Mouse (Mus musculus): ENCODE data around the gene Syt2.

Syt2 gene

DNA sequence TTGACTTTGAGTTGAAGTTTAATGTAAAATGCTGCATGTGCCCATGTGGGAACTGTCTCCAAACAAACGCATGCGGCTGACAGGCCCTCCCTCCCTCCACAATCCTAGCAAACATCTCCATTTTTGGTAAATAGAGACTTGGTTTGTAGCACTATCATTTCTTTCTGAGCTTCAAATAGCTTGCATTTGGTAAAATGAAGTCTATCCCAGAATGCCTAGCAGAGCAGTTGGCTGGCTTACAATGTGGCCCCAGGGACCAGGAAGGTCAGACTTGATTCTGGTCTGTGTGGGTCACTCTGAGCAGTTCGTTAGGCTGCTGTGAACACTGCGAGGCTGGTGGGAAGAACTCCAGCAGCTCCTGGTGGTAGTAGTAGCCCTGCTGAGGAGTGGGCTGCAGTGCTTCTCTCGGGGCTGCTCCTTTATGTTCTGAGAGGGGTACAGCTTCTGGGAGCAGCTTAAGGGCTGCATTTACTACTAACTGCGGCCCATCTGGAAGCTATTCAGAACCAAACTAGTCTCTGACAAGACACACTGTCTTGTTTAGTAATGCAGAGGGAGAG lies 128.3 kb downstream of the Syt2 start:
- no peak for DNase-seq

DNA sequence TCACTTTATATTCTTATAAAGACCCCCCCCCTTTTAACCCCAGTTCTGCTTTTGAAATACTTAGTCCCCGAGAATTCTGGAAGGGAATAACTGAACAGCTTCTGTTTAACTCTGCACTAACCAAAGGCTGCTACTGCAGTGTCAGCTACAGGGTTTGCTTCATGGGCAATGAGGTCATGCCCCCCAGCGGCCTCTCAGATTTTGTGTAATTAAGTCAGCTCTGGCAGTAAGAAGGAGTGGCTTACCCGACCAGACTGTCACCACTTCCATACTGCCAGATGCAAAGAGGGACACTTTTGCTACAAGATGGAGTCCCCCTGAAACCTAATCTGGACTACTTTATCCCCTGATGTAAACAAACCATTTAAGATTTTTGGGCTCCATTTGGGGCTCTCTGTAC lies 129.2 kb downstream of the Syt2 start:
- no peak for DNase-seq

DNA sequence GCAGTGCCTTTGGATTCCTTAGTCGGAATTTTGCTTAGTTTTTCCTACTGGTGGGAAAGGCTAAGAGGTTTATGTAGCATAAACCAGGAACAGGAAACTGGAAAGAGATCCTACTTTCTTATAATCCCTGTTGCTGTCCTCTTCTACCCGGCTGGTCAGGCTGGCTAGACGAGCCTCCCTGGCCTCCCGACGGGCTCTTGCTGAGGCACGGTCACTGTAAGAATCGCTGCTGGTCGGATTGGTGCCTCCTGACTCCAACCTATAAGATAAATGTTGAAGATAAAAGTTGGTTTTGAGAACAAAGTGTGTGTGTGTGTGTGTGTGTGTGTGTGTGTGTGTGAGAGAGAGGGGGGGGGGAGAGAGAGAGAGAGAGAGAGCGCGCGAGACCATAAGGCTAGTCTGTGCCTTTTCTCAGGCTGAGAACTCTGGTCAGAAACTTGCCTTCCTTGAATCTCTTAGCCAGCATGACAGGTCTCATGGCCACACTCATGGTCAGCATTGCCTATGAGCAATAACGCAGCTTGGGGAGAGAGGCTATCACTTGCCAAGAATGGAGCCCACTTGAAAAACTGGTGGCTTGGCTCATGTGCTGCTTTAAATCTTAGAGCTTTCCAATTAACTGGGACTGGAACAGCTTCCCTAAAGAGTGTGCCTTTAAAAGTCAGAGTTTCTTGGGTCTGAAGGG lies 130.9 kb downstream of the Syt2 start:
- DNase-seq = no peak

DNA sequence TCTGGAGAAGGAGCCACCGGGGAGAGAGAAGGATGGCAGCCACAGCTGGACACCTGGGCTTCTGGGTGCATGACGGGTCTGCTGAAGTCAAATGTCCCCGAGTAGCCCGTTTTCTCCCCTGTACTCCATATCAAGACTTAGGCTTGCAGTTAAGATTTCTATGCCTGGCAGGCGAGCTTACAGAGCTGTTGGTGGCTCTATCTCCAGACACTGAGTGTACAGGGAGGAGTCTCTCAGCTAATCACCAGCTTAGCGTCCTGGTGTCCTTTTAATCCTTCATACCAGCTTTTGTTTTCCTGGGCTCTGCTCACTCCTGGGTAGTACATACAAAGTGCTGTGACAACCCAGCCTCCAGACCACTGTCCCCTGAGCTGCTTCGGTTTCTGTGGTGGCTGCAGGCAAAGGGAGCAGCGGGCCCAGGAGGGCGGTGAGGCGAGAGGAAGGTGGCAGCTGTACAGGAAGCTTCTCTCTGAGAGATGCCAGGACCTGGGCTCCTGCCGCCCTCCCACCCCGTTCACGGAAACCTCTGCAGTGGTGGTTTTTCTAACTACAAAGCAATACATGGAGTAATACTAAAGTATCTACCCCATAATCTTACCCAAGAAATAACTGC lies 131.6 kb downstream of the Syt2 start:
- peak; percentile 44 to 53 for DNase-seq

DNA sequence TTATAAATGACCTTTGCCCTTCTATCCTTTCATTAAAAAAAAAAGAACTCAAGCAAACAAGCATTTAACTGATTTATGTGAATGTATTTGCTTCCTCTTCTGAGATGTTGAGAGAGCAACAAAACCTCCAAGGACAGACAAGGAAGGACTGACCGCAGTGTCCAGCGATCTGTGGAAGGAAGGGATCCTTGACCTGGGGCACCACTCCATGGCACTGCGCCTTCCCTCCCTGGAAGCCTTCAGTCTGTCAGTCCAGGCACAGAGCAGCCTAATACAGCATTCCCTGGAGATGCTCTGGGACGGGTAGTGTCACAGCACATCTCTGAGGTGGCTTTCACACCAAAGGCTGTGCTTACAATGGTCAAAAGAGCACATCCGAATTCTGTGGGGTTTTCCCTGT lies 136.3 kb downstream of the Syt2 start:
- DNase-seq = no peak

DNA sequence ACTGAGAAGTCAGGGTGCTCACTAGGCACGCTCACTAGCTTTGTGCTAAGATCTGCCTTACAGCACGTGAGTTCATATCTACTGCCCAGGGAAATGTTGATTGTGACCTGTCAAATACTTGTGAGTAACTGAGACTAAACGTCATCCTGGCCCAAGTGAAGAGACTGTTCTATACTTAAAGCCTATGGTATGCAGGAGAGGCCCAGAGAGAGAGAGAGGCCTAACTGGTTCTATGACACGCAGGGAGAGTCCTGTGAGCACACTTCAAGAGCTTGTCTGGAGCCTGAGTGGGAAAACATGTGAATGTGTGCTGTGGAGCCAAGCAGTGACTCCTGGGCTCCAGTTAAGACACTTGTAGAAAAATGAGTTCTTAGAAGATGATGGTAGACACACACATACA lies 137.5 kb downstream of the Syt2 start:
- DNase-seq = no peak

DNA sequence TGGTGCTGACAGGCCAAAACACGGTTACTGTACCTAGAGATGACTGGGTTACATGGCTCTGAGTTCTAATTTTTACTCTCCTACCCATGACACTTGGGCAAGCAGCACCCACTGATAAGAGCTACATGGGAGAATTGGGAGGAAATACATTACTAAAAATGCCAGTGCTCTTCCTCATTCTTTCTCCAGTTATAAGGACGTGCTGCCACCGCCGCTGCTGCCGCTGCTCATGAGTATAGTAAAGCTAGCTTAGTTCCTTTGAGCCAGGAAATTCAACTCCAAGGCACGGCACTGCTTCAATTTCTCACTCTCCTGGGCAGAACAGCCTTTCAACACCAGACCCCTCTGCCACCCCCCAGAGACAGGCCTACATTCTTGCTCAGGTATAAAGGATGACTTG lies 138.0 kb downstream of the Syt2 start:
- DNase-seq = no peak

DNA sequence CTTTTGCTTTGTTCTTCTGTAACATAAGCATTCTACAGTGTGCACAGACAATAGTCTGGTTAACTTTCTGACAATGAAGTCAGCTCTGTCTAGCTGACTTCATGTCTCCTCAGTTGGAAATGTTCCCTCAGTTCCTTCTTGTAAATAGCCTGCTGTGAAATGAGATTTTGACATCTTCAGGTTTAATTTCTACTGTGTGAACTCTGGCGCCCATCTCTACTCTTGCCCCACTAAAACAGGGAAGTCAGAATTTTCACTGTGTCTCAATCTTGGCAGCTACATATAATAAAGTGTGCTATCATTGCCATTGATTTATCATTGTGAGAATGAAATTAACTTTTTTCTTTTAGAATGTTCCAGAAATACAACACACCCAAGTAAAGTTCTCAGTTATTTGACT lies 138.4 kb downstream of the Syt2 start:
- no peak for DNase-seq

DNA sequence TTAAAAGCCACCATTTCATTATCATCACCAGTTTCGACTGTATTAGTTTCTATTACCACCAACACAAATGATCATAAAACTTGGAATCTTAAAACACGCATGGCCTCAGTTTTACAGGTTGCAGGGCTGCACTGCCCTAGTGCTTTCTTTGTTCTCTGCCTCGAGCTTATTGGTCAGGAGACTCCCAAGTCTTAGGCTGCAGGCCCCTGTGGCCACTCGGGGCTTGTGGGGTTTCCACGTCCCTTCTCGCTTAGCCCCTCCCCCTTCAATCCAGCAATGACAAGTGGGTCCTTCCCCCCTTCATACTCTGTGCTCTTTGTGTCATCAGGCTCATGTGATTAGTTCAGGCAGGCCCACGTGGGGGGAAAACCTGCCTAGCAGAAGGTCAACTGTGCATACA lies 141.6 kb downstream of the Syt2 start:
- no peak for DNase-seq

DNA sequence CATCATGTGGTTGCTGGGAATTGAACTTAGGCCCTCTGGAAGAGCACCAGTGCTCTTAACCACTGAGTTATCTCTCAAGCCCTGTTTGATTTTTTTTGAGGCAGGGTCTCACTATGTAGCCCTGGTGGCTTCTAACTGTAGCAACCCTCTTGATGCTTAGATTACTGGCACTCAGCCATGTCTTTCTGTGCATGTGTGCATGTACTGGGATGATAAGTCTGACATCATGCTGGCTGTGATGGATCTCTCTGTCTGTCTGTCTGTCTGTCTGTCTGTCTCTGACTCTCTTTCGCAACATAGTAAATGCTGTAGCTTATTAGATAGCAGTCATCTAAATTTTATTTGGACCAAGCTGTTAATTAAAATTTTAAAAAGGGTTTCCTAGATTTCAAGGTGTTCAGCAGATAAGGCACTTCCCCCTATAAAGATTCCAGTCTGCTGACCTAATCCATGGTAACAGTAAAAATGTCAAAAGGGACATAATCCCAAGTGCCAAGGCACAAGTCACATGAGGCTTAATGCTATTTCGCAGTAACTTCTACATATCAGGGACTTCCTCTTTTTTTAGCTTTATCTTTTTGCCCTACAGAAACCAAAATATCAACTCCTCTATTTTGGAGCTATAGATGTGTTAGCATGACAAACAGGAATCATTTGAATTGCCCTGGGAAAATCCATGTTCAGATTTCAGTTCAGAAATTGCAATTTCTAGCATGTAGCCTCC lies 144.4 kb downstream of the Syt2 start:
- no peak for DNase-seq

DNA sequence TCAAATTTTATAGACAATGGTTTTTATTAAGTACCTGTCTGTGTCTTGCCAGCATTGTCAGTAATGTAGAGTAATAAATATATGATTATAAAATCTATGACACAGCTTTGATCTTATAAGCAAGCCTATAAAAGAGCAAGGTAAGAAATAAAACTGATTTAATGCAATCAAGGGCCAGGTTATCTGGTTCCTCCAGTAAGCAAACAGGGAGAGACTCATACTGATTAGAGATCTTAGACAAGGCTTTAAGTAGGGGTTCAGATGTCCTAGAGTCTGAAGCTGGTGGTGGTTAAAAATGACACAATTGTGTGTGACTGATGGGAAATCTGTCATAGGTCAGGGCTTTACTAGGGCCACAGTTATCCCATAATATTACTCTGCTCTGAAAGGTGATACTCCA lies 145.0 kb downstream of the Syt2 start:
- no peak for DNase-seq

DNA sequence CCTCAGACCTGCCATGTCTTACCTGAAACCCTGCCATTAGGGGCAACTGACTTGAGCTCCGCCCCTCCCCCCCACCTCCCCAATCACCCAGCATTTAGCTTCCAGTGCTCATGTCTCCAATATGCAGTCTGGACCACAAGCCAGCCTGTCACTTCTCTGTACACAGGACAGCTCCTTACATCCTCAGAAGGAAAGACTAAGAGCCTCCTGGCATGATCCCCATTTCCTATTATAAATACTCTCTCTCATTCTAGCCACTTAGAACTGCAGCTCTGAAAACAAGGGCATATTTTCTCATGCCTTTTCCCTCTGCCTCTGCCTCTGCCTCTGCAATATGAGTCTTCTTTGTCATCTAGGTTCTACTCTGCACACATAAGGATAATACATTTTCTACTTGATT lies 149.6 kb downstream of the Syt2 start:
- no peak for DNase-seq

DNA sequence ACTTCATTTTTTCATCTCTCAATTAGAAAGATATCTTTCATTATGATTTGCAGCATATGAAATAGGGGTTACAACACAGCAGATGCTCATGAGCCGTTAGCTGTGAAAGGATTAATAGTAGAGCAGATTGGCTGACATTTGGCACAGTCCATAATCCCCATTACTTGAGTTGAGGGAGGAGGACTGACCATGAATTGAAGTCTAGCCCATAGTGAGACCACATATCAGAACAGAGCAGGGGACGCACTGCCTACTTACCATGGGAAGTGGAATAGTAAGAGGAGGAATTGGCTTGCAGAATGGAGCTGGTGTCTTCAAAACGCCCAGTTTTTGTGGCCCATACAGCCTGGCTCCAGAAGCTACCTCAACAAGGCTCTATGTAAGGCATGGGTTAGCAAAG lies 150.1 kb downstream of the Syt2 start:
- no peak for DNase-seq

DNA sequence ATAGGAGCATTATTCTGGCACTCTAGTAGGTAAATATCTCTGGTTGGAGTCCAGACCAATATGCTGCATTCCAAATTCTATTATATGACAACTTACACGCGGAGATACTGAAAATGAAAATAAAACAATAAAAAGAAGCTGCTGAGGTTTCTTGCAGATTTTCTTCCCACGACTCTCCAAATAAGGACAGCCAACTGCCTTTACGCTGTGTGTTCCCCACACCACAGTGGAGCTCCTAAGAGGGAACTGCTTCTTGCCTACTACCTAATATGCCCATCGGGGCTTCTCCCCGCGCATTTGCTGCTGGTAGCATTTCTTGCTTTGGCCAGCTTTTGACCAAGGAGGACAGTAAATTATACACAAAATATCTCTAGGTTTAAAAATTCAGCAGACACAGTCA lies 155.3 kb downstream of the Syt2 start:
- no peak for DNase-seq

DNA sequence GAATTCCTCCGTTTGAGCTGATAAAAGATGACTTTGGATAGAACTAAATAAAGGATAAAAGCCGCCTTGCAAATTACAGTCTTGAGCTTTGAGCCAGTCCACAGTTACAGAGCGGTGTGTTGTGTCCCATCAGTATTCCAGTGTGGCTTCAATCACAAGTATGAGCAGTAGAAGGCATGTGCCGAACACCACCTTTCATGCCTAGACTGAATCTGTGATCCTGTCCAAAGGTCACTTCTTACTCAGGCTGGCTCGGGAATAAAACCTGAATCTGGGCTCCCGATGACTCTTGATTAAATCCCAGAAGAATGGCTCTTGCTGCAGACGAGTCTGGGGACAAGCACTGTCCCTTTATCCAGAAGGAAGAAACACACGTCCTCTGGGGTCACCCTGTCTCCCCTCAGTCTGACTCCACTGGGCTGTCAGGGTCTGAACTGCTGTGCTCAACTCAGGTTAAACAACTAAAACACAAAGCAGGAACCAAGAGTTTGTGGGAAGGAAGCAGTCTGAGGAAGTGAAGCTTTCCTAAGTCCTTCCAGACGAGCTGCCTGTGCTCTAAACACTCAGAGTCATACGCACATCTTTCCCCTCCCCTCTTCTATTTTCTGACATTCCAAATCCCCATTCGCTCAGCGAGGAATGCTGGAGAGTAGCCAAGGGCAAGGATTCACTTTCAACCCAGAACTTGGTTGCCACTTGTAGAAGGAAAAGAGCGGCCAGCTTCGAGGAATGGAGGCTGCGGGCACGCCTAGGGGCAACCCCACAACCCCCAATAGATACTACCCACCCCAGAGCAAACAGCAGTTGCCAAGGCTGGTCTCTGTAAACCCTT lies 157.0 kb downstream of the Syt2 start:
- DNase-seq = no peak

DNA sequence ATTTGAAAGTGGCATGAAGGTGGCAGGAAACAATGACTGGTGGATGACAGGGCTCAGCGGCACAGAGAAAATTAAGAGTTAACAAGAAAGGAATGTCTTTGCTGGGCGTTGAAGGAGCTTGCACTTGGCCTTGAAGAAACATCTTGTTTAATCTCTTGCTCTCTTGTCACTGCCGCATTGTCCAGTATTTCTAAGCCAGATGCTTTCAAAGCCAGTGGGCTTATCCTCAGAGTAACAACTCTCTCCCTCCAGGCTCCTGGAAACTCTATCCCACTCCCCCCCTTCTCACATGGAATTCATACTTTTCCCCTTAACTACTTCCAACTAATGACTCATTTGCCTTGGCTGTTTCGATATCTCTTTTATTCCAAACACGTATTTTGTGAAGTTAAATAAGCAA lies 157.9 kb downstream of the Syt2 start:
- DNase-seq = no peak

DNA sequence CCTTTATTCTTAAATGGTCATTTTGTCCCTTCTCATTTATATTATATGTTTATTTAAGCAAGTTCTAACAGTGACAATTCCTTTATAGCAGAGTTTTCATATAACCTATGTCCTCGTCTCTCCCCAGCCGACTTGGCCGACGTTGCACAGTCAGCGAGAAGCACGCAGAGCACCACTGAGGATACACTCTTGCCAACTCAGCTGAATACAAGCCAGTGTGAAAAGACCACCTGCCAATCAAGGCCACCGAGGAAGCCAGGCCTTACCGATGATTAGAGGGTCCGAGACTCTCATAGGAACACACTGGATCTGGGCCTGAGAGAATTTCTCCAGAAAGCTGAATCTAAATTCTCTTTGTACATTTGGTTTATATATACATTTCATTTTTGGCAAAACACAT lies 159.0 kb downstream of the Syt2 start:
- no peak for DNase-seq

All from cerebellum, adult 18-20 months (tissue).